Mouse (Mus musculus): Measurements from ENCODE around the gene Wnt7b.

DNA sequence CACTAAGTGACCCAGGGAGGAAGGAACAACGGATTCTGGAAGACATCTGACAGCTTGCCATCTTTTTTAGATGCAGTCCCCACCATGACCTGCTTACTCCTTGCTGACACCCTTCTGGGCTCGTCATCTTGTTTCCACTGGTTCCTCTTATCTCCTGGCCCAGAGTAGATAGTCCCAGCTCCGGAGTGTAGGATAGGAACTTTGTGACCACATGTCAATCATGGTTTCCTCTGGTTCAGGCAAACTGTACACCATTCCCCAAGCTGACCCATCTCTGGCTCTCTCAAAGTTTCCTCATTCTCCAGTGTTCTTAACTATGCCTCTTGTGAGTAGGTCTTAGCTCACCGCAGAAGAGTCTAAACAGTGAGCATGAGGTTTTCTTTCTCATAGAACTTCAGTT, 10.4 kb upstream of the Wnt7b start:
- TF ChIP-seq POLR2A (IDR thresholded peaks at IDR 0.05; ENCODE audit: borderline replicate concordance, extremely low read depth, insufficient read depth, insufficient read length, poor library complexity, severe bottlenecking) (no peak), CTCF (IDR thresholded peaks at IDR 0.05; ENCODE audit: borderline replicate concordance, extremely low read depth, insufficient read depth, insufficient read length) (no peak)
